Mouse (Mus musculus): ENCODE data around the gene Gatc. TPM values are rescaled to one million over a fixed set of nuclear protein-coding genes. Genes with fewer than 3 reads are reported as not detected.
"Not testable (repeated sequence)": the region's sequence is repeated elsewhere in the genome, so short reads cannot be mapped to it uniquely, and the experiment has no call there.

Gene Gatc
- total RNA-seq (2021): 10 to 100 TPM; 21.5 to 24.4 TPM

DNA sequence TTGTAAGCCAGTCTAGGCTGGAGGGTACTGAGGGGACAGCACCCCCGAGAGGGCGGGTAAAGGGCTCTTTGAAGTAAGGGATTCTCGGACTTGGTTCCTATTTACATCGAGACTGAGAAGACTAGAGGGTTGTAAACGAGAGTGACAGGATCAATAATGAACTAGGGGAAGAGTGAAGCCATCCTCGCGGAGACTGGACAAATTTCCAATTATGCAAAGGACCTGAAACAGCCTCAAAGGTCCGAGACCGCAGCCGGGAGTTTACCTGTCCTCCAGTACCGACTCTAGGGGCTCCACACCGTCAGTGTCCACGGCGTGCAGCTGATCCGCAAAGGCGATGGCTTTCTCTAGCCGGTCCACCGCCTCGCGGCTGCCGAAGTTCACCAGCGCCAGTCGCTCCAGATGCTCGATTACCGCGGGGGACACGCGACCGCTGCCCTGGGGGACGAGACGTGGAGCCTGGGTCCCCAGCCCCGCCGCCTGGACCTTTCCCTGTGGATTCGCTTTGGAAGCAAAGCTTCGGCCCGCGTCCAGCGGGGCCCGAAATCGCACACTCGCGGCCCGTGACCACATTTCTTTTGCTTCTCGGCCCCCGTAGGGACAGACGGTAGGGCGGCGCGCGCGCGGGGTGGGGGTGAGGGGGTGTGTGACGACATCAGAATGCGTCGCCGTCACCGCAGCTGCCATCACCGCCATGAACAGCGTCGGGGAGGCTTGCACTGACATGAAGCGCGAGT is at the start of gene Gatc, which contains the start of gene Triap1:
Gatc (minus strand) TSS at position 602 of the 737 bp plus-strand sequence.
Triap1 (plus strand) TSS at position 649 of the 737 bp plus-strand sequence.
- peak; percentile 92 to 95 for DNase-seq (ENCODE audit: extremely low spot score in 1 of 2, low spot score in 1 of 2)

DNA sequence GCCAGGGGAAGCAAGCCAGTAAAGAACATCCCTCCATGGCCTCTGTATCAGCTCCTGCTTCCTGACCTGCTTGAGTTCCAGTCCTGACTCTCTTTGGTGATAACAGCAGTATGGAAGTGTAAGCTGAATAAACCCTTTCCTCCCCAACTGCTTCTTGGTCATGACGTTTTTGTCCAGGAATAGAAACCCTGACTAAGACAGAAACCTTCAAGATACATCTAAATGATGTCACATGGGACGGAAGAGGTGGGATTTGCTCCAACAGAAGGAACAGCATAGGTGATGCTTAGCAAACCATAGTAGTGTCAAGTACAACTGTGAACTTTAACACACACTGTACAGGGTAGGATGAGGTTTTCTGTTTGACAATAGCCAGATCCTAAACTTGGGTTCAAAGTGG is 37.9 kb upstream of the Gatc start:
- DNase-seq (ENCODE audit: extremely low spot score in 1 of 2, low spot score in 1 of 2): not testable (repeated sequence)

DNA sequence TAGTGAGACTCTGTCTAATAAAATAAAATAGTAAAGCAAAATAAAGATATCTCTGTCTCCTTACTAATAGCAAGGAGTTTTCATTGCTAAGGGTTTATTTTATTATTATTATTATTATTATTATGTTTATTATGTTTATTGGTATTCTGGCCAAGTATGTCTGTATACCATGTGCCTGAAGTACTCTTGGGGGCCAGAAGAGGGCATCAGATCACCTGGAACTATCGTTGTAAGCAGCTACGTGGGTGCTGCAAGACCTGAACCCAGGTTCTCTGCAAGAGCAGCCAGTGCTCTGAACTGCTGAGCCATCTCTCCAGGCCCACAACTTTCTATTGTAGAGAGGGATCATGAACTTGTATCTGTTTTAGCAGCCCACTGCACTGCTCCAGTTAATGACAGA is 34.5 kb upstream of the Gatc start:
- DNase-seq (ENCODE audit: extremely low spot score in 1 of 2, low spot score in 1 of 2): no peak

GRCm38 (mm10) chr5:115374204-115374820 is 33.3 kb upstream of the Gatc start:
- no peak for DNase-seq (ENCODE audit: extremely low spot score in 1 of 2, low spot score in 1 of 2)

DNA sequence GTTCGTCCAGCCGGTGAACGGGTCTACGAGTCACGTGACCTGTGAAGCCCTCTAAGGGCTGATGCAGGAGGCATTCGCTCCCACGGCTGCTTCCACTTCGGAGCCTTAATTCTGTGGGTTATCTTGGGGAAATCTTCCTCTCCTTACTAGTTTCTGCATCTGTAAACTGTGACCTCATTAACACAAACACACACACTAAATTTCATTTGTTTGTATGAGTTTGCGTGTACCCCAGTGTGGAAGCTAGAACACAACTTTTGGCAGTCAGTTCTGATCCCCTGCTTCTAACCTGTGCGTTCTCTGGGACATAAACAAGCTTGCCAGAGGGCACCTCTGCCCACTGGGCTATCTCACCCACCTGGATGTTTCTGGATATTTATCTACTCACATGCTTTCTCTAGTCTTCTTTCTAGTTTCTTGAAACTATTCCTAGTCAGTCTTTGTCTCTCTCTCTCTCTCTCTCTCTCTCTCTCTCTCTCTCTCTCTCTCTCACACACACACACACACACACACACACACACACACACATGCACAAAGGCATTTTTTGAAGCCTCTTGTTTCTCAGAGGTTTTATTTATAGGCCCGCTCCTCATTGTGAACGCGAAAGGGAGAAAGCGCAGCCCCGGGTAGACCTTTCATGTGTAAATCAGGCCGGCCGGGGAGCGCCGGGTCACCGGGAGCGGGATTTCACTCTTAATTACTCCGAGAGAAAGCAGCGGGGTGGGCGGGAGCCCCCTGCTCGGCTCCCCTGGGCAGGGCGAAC is 32.6 kb upstream of the Gatc start:
- peak; percentile 13 to 23 for DNase-seq (ENCODE audit: extremely low spot score in 1 of 2, low spot score in 1 of 2)

DNA sequence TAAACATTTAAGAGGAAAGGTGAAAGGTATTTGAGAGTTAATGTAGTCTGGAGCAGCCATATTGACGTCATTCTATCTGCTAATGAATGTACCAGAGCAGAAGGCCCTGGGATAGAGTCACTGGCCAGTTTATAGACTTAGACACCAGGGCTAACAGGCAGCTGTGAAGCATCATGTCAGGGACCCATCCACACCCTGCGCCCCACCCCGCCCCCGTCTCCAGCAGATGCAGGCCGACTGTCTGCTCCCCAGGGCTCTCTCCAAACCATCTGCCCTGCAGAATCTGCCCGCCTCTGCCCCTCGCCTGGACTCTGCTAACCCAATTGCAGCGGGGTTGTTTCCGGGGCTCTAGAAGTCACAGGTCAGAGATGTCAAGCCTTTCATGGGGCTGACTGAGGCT is 30.8 kb upstream of the Gatc start:
- DNase-seq (ENCODE audit: extremely low spot score in 1 of 2, low spot score in 1 of 2): no peak

- no peak for DNase-seq (ENCODE audit: extremely low spot score in 1 of 2, low spot score in 1 of 2)
Measured at GRCm38 (mm10) chr5:115364782-115365181, 23.8 kb upstream of the Gatc start.

GRCm38 (mm10) chr5:115362819-115363714 is 22.1 kb upstream of the Gatc start:
- no peak for DNase-seq (ENCODE audit: extremely low spot score in 1 of 2, low spot score in 1 of 2)

DNA sequence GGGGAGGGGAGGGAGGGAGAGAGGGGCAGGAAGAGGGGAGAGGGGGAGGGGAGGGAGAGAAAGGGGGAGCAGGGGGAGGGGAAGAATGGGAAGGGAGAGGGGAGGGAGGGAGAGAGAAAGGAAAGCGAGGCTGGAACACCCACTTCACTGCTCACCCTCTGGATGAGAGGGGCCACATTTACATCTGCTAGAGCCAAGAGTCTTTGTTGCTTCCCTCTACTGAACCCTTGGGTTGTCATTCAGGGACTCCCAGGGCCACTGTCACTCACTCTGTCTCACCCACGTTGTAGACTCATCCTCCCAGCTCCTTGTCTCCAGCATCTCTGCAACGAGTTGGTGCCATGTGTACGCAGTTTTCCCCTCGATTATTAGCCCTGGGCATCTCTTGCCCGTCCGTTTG is 21.2 kb upstream of the Gatc start:
- DNase-seq (ENCODE audit: extremely low spot score in 1 of 2, low spot score in 1 of 2): no peak

GRCm38 (mm10) chr5:115359851-115360372 is 18.9 kb upstream of the Gatc start:
- no peak for DNase-seq (ENCODE audit: extremely low spot score in 1 of 2, low spot score in 1 of 2)

DNA sequence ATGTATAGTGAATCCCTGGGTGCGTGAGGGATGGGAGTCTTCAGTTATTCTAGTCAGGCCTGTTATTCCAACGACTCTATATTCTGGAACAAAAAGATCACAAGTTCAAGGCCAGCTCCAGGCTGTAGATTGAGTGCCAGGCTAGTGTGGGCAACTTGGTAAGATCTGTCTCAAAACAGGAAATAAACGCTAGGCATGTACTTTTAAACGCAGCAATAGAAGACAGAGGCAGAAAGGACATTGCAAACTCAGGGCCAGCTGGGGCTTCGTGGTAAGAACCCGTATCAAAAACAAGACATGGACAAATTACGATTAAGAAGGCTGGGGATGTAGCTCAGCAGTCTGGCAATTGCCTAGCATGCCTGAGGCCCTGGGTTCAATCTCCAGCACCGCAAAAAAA is 18.5 kb upstream of the Gatc start:
- no peak for DNase-seq (ENCODE audit: extremely low spot score in 1 of 2, low spot score in 1 of 2)

GRCm38 (mm10) chr5:115358872-115359271 is 17.9 kb upstream of the Gatc start:
- DNase-seq (ENCODE audit: extremely low spot score in 1 of 2, low spot score in 1 of 2): peak; percentile 84 to 97

GRCm38 (mm10) chr5:115355070-115355469 is 14.1 kb upstream of the Gatc start:
- DNase-seq (ENCODE audit: extremely low spot score in 1 of 2, low spot score in 1 of 2): no peak

- no peak for DNase-seq (ENCODE audit: extremely low spot score in 1 of 2, low spot score in 1 of 2)
Measured at GRCm38 (mm10) chr5:115351348-115351747, 10.4 kb upstream of the Gatc start.

DNA sequence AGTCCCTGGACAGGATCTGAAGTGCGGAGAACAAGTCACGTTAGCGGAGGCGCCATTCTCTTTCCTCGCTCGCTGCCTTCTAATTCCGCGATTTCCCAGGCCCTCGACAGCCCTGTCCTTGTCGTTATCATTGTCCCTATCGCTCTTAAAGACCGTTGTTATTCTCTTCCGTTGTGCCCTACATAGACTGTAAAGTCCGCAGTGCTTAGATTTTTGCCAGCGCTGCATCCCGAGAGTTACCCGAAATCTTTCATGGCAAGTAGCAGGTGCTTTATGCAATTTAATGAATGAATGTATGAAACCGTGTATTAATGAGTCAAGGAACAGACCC is 8.2 kb upstream of the Gatc start:
- no peak for DNase-seq (ENCODE audit: extremely low spot score in 1 of 2, low spot score in 1 of 2)

GRCm38 (mm10) chr5:115348546-115349224 is 7.7 kb upstream of the Gatc start, which contains the start of gene Cox6a1:
TSS of gene Cox6a1 (minus strand) at chr5:115348981.
- DNase-seq (ENCODE audit: extremely low spot score in 1 of 2, low spot score in 1 of 2): peak; percentile 95 to 98

GRCm38 (mm10) chr5:115347564-115347963 is 6.6 kb upstream of the Gatc start:
- peak; percentile 67 to 83 for DNase-seq (ENCODE audit: extremely low spot score in 1 of 2, low spot score in 1 of 2)

DNA sequence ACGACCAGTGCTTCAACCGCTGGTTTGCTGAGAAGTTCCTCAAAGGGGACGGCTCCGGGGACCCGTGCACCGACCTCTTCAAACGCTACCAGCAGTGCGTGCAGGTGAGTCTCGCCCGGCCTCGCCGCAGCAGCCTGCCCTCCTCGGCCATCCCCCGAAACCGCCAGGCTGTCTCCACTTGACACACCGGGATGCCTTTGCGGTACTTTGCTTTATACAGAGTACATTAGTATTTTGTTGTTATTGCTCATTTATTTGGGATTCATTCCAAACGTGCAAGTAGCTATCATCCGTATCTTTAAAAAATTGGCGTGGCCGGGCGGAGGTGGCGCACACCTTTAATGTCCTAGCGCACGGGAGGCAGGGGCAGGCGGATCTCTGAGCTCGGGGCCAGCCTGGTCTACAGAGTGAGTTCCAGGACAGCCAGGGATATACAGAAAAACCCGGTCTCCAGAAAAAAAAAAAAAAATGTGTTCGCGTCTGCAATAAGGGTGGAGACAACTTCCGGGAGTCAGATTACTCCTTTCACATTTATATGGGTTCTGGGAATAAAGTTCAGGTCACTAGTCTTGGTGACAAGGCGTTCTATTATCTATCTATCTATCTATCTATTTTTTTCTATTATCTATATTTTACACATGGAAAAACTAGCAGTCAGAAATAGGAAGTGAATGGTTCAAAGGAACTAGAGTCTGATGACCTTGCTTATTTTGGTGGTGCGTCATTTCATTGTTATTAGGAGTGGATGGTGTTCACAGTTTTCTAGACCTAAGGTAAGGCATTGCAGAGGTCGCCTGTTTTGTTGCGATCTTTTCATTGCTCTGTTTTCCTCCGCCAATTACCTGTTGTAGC is 562 bp upstream of the Gatc start:
- no peak for DNase-seq (ENCODE audit: extremely low spot score in 1 of 2, low spot score in 1 of 2)

- no peak for DNase-seq (ENCODE audit: extremely low spot score in 1 of 2, low spot score in 1 of 2)
Measured at GRCm38 (mm10) chr5:115340007-115340406, 971 bp downstream of the Gatc start.

Measured in layer of hippocampus, postnatal 25 days (tissue).